Mouse (Mus musculus): ENCODE data around the gene Lat. TPM values are rescaled to one million over a fixed set of nuclear protein-coding genes. Genes with fewer than 3 reads are reported as not detected.
"Not testable (repeated sequence)": the region's sequence is repeated elsewhere in the genome, so short reads cannot be mapped to it uniquely, and the experiment has no call there.

Lat gene
- total RNA-seq, 2 experiments from 2014 or later, result 0.42 to 1.1 TPM

DNA sequence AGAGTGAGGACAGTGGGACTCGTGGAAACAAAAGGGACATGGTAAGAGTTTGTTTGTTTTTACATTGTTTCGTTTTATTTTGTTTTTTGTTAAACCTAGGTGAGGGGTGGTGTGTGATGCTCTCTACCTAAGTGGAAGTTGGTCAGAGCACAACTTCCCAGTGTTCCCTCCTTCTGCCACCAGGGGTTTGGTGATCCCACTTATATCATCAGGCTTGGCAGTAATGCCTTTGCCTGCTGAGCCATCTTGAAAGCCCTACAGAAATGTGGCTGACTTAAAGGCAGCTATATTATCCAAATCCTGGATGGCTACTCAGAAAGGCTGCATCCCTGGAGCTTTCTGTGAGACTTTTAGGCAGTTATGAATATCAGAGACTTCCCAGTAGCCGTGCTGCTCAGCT lies 36.7 kb downstream of the Lat start:
- no peak for DNase-seq

DNA sequence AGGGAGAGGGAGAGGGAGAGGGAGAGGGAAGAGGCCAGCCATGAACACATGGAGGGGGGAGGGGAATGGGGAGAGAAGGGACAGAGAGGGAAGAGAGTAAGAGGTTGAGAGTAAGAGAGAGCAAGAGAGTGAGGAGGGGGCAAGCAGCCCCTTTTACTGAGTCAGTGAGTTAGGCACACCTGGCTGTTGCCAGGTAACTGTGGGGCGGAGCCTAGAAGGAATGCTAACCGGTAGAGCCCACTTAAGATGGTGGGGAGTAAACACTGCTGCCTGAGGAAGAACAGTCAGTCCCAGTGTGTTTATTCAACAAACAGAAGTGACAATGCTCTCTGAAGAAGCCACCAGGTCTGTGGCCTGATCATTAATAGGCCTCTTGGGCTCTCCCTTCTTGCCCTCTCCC lies 38.7 kb downstream of the Lat start:
- no peak for DNase-seq

DNA sequence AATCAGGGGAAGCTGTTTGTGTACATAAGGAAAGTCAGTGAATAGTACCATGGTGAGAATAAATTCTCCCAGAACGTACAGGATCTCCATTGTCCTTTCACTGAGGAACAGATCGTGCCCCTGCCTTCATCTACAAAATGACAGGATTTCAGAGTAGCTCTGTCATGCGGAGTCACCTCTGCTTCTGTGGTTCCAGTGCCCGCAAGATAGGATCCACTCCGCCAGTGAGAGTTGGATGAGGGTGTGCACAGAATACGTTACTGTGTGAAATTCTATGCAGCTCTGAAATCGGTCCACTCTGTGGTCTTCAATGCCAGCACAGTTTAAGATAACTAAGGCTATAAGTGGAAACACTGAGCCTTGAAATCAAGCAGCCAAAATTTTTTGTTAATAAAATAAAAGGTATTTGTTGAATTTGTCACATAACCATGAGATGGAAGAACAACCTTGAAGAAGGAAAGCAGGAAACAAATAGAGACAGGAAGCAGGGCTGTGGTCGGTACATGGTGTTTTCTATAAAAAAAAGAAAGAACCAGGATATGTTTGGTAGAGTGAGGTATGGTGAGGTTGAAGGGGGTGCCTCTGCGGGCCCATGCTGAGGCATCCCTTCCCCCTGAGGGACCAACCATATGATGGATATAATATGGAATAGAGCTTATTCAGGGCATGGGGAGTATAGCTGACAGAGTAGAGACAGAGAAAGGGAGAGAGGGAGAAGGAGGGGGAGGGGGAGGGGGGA lies 39.3 kb downstream of the Lat start:
- DNase-seq, result no peak

- not testable (repeated sequence) for DNase-seq
These were observed 40.5 kb downstream of the Lat start for GRCm38 (mm10) chr7:126328848-126329247.

DNA sequence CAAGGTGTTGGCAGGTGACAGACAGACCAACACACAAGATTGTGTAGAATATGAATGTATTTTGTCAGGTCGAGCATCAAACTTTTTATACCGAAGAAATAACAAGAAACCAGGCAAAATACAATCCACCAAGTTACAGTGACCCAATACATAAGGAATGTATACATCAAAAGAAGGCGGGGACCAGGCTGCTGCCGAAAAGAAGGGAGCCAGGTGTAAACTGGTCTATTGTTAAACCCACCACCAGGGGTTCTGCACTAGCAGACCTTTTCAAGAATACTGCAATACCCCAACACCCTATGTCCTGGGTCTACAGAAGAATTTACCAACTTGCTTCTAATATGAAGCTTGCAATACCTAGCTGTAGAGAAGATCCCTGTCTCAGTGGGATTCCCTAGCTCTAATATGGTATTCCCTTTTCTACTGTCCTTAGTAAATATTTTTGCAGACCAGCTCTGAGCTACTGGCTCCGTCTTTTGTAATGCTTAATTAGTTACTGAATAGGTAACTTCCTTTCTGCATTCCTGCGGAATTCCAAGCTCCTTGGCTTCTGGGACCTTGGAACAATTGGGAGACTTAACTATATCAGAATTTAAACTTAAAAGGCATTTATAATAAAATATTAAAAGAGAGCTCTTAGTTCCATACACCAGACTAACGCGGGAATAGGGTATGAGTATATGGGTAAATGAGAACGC lies 43.6 kb downstream of the Lat start:
- DNase-seq, result not testable (repeated sequence)

DNA sequence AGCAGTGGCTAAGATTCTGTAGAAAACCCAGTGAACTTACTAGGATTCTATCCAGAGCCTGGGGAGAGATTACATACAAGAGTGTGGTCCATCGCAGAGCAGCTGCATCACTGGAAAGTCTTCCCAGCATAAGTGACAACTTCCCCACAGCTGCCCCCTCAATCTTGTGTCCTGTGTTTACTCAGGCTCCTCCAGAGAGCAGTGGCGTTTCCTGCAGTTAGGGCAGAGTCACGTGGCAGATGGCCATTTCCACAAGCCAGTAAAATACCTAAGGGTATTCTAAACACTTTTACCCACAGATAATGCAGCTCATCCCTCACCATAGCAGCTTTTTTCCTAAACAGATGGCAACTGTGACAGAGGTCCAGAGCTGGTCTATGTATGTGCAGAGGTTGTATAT lies 44.6 kb downstream of the Lat start:
- no peak for DNase-seq

DNA sequence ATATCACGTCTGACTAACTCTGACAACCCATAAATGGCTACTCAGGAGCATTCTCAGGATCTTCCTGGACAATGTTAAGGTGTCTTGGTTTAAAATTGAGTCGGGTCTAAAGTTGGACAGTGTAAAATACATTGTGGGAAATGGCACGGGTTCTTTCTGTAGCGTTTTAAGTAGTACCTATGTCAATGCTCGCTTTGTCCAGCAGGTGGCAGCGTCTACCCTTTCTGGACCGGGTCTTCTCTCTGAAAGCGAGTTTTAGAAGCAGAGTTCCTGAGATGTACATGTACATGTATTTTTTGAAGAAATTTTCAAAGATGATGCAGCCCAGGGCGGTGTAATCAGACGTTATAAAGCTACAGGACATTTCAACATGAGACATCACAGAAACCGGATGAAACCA lies 45.6 kb downstream of the Lat start:
- DNase-seq, result peak; percentile 80

DNA sequence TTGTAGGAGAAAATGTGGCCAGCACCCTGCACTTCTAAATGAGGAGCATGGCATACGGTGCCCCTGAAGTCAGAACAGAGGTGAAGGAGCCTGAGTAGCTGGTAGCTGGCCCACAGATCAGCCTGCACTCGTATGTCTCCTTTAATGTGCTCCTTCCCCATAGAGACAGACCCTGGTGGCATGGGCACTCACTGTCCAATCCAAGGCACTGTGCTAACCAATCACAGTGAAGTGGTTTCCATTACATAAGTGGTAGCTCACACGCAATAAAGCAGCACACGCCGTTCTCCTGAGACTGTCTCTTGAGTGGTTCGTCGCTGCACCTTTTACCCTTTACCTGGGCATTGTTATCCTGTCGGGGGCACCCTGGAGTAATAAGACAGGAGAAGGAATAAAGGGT lies 55.1 kb downstream of the Lat start:
- no peak for DNase-seq

Small RNA genes within 50 kb of the gene (microRNA-seq; reads per million reads assigned to microRNA genes)
- gene Mir7058, result 0 reads per million in 2 experiments

Other genes with a start within 250 kb of the Lat start
- gene Xpo6, start 169.1 kb downstream of the Lat start, total RNA-seq (2021), result 10 to 100 TPM; 24.5 to 39.1 TPM
- gene Sbk1, start 97.0 kb downstream of the Lat start, total RNA-seq (2021), result 10 to 100 TPM; 35.2 to 38.0 TPM
- gene Spns1, start 7.9 kb upstream of the Lat start, total RNA-seq (2021), result 10 to 100 TPM; 25.1 to 28.0 TPM
- 1 to 10 TPM; 3.1 to 3.2 TPM for gene Nfatc2ip, start 27.2 kb upstream of the Lat start, total RNA-seq (2021)
- gene Cd19, start 45.3 kb upstream of the Lat start, total RNA-seq (2021), result under 1 TPM; 0.35 to 0.72 TPM
- 10 to 100 TPM; 11.4 to 15.2 TPM for gene Rabep2, start 59.2 kb upstream of the Lat start, total RNA-seq (2021)
- over 10,000 TPM; 11,325 to 12,607 TPM for gene Atp2a1, start 93.5 kb upstream of the Lat start, total RNA-seq (2021)
- gene Sh2b1, start 105.9 kb upstream of the Lat start, total RNA-seq (2021), result 10 to 100 TPM; 52.0 to 53.7 TPM
- 100 to 1,000 TPM in 1 of 2 experiments, 10 to 100 TPM in 1; 99.0 to 114 TPM for gene Tufm, start 117.8 kb upstream of the Lat start, total RNA-seq (2021)
- 10 to 100 TPM; 33.6 to 45.6 TPM for gene Atxn2l, start 133.9 kb upstream of the Lat start, total RNA-seq (2021)
- 100 to 1,000 TPM; 147 to 153 TPM for gene Eif3c, start 196.8 kb upstream of the Lat start, total RNA-seq (2021)
- gene Apobr, start 215.4 kb upstream of the Lat start, total RNA-seq (2021), result 1 to 10 TPM in 1 of 2 experiments, under 1 TPM in 1; 0.59 to 1.0 TPM
- gene Cln3, start 216.2 kb upstream of the Lat start, total RNA-seq (2021), result 10 to 100 TPM in 1 of 2 experiments, 1 to 10 TPM in 1; 6.3 to 14.3 TPM
- gene Il27, start 225.4 kb upstream of the Lat start, total RNA-seq (2021), result not detected